Mouse (Mus musculus) ES-CJ7 (cell line): ENCODE data around the gene Scrn1.

Experiments
- DNase-seq: peaks from one replicate; pipeline ENCODE4 v3.0.0; 2011; ENCODE audit warnings: low read depth, low spot score

Gene Scrn1

DNA sequence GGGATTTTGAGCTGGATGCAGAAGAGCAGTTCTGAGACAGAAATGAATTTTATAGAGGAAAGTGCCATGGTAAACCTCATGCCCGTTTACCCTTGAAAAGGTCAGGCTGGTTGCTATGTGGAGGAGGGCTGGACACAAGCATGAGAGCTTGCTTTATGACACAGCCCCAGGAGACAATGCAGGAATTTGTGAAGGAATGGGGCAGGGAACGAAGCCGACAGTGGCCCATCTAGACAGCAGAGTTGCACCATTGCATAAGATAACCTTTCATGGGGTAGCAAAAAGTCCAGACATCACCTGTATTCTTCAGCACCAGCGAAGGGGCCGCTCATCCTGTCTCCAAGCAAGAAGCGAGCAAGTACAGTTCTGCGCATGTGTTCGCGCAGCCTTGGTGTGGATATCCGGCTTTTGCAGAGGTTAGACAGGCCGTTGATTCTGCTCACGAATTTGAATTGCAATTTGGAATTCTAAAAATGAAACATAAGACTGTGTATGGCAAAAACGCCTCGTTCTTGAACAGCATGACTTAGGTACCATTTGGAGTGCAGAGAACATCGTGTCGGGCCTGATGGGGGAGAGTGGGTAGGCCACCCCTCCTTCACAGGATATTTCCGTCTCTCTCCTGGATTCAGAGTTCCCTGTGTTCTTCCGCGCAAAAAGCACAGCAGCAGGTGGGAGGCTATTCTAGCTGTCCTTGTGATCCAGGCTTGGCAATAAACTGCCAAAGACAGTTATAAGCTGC lies 90.2 kb downstream of the Scrn1 start:
- peak; percentile 12 for DNase-seq

GRCm38 (mm10) chr6:54472846-54473715 lies 93.2 kb downstream of the Scrn1 start:
- no peak for DNase-seq

DNA sequence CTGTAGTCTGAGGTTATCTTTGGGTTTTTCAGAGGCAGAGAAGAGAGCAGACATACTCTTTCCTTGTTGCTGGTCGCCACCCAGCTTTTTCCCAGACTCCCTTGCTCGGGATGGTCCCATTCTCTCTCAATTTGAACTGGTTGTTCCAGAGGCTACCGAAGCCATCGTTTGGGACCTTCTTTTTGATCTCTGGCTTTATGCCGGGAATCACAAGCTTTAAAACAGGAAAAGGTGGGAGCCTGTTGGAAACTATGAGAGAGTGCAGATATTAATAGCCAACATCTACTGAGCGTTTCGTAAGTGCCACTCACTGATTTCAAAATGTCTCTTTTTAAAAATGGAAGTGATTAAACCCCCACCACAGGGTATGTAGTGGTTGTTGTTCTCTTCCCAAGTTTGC lies 94.4 kb downstream of the Scrn1 start:
- no peak for DNase-seq

DNA sequence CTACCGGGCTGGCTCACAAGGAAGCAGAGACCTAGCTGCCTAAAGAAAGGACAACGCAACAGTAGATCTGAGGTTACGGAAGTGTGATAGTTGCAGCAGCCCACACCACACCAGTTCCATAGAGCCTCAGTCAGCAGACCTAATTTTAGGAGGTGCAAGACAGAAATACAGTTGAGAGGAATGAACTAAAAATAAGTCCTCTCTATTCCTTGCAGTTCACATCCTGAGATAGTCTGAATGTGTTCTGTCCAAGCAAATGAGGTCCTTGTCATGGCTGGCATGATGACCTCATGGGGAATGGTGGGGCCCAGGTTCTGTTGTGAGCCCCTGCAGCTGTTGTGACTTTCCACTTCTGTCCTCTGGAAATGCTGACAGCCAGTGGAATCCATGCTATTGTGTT lies 98.9 kb downstream of the Scrn1 start:
- DNase-seq, result no peak

- no peak for DNase-seq
These were observed 101.4 kb downstream of the Scrn1 start for GRCm38 (mm10) chr6:54464926-54465325.

- no peak for DNase-seq
These were observed 102.4 kb downstream of the Scrn1 start for GRCm38 (mm10) chr6:54463701-54464458.

DNA sequence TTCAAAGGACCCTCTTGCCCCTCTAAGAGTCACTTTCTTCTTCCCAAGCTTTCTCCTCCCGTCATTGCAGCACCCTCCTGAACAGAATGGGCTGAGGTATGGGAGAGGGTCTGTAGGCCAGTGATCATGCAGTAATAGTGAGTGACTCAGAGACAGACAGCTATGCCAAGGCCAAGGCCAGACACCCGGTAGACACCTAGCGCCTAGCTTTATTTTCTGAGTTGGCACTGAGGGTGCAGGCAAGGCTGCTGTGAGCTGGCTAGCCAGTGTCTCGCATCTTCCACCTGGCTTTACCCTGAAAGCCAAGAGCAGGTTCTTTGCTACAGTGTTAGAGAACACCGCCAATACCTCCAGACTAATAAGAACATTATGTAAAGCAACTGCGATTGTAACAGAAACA lies 103.5 kb downstream of the Scrn1 start:
- DNase-seq, result no peak

DNA sequence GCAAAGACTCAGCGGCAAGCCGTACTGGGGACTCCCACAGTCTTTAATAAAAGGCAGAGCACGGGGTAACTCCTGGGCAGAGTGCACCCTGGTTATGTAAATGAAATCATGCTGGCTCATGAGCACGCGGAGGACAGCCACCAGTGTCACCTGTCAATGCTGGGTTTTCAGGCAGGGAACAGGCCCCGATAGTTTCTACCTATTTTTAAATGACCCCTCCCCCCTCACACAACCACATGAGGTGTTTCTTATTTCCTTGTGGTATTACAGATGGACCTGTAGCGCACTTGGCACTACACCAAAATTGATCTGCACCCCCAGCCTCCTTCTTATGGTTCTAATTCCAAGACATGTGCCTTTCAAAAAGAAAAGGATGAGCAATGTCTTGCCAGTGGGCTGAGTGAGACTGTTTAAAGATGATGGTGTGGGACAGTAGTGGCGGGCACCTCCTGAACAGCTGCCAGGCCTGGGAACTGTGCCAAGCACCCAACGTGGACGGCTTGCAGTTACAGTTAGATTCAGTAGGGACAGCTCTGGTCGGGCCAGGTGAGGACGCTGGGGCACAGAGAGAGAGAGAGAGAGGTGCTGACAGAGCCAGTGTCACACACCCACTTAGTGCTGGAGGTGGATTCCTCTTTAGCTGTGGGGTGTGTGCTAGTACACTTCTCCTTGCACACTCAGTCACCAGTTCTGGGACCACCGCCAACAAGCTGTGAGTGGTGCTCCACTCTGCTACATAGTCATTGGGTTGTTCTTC lies 105.2 kb downstream of the Scrn1 start:
- DNase-seq, result no peak

DNA sequence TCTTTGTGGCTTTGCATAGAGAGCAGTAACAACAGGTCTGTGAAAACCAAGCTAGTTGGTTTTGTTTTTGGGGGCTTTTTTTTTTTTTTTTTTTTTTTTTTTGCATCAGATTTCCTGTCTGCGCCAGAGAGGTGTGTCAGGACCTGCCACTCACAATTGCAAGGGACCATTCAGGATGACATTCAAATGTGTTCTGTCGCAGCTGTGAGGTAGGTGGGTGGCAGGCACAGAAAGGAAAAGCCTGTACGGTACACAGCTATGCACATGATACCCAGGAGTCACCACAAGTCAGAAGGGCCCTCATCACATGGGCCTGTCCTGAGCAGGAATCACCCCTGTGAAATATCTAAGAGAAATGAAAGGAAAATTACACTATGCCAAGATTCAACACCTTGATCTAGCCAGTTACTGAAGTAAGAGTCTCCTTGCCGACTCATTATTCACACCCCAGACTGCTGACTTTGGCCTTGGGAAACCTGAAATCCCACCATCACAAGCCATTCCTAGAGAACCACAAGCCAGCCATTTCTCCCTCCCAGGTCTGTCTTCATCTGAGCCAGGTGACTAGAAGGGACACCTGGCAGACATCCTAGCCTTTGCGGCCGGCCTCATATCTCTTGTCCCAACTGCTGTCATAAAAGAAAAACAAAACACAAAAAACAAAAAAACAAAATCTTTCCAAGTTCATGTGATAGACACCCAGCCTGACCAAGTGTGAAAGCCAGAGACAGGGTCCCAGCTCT lies 105.9 kb downstream of the Scrn1 start:
- DNase-seq, result no peak

GRCm38 (mm10) chr6:54459661-54460060 lies 106.6 kb downstream of the Scrn1 start:
- no peak for DNase-seq
